Mouse (Mus musculus): ENCODE measurements around the gene Wipi2. TPM values are rescaled to one million over a fixed set of nuclear protein-coding genes. Genes with fewer than 3 reads are reported as not detected.
A peak's percentile ranks its signal among the peaks of the same experiment; 100 is the strongest.

Wipi2 gene
- polyA plus RNA-seq, 1 experiment from 2014 or later = 61.2 TPM

DNA sequence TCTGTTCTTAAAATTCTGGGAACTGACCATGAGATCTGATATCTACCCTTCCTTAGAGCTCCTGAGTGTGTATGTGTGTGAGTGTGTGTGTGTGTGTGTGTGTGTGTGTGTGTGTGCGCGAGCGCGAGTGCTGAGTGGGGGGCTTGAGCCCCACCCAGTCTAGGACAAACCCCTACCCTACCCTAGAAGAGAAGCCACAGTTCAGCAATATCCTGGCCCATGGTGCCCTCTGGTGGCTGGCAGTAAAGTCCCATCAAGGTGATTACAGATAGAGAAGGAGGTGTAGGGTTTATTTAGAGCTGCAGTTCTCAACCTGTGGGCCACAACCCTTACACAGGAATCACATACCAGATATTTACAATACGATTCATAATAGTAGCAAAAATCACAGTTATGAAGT lies 7.6 kb upstream of the Wipi2 start:
- Histone ChIP-seq H3K4me2 (ENCODE audit: low read depth, low read length) (no peak overlapping the region), H3K9me3 (replicated peaks; ENCODE audit: control insufficient read depth, low read length) (no peaks in the 10 kb centered on the region), H3K4me1 (ENCODE audit: control insufficient read depth, insufficient read depth, low read length) (no peaks in the 10 kb centered on the region), H3K4me3 (ENCODE audit: low read depth, low read length) (no peak overlapping the region), H3K9ac (replicated peaks; ENCODE audit: low read length) (no peak overlapping the region), H3K36me3 (replicated peaks; ENCODE audit: control insufficient read depth, insufficient read depth, low read depth, low read length) (no peaks in the 10 kb centered on the region), H3K27me3 (ENCODE audit: control insufficient read depth, insufficient read depth, low read length) (no peaks in the 10 kb centered on the region), H3K27ac (replicated peaks; ENCODE audit: low read depth, low read length) (no peak overlapping the region)
- DNase-seq (ENCODE audit: low spot score) (peak; percentile 53), ATAC-seq (replicated peaks; ENCODE audit: insufficient number of reproducible peaks, low FRiP score, low TSS enrichment, low read depth) (0 out of 2 replicates have a peak, but pooled peaks have one; percentile 33)
- 26% methylated on average over 5 of the region's 5 CpGs for WGBS

DNA sequence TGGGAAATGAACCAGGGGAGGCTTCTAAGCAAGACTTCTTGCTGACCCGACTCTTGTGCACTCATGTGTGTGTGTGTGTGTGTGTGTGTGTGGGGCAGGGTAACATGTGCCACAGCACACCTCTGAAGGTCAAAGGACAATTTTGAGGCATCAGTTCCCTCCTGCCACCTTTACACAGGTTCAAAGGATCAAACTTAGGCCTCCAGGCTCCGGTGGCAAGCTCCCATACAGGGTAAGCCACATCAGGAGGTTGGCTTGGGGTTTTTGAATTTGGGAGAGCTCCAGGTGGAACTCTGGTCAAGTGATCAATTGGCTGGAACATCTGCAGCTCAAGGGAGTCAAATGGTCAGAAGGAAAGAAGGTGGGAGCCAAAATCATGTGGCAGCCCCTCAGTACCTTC lies 6.1 kb upstream of the Wipi2 start:
- H3K4me1 ChIP-seq (ENCODE audit: control insufficient read depth, insufficient read depth, low read length) = no peaks in the 10 kb centered on the region
- no peak overlapping the region for H3K4me3 ChIP-seq (ENCODE audit: low read depth, low read length)
- 63% methylated on average over 2 of the region's 2 CpGs for WGBS
- ATAC-seq (replicated peaks; ENCODE audit: insufficient number of reproducible peaks, low FRiP score, low TSS enrichment, low read depth) (no peak), DNase-seq (ENCODE audit: low spot score) (no peak)
- H3K9ac ChIP-seq (replicated peaks; ENCODE audit: low read length) = no peak overlapping the region
- H3K9me3 ChIP-seq (replicated peaks; ENCODE audit: control insufficient read depth, low read length) = no peaks in the 10 kb centered on the region
- no peak overlapping the region for H3K27ac ChIP-seq (replicated peaks; ENCODE audit: low read depth, low read length)
- H3K36me3 ChIP-seq (replicated peaks; ENCODE audit: control insufficient read depth, insufficient read depth, low read depth, low read length) = no peaks in the 10 kb centered on the region
- no peak overlapping the region for H3K4me2 ChIP-seq (ENCODE audit: low read depth, low read length)
- no peaks in the 10 kb centered on the region for H3K27me3 ChIP-seq (ENCODE audit: control insufficient read depth, insufficient read depth, low read length)

DNA sequence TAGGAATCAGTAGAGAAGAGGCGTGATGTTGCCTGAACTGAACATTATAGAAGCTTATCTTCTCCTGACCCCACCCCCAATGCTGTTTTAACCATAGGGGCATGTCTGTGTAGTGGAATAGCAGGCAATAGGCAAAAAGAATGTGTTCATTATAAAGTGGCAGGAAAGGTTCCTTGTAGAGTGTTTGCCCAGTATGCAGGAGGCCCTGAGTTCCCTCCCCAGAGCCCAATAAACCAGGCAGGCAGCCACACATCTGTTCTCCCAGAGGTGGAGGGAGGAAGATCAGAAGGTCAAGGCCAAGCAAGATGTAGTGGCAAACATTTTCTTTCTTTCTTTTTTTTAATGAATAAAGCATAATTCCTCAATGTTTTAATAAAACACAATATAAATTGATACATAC lies 5.4 kb upstream of the Wipi2 start:
- Histone ChIP-seq H3K9ac (replicated peaks; ENCODE audit: low read length) (no peak overlapping the region), H3K4me2 (ENCODE audit: low read depth, low read length) (no peak overlapping the region), H3K4me1 (ENCODE audit: control insufficient read depth, insufficient read depth, low read length) (no peaks in the 10 kb centered on the region), H3K27ac (replicated peaks; ENCODE audit: low read depth, low read length) (no peak overlapping the region), H3K36me3 (replicated peaks; ENCODE audit: control insufficient read depth, insufficient read depth, low read depth, low read length) (no peaks in the 10 kb centered on the region), H3K9me3 (replicated peaks; ENCODE audit: control insufficient read depth, low read length) (no peaks in the 10 kb centered on the region), H3K4me3 (ENCODE audit: low read depth, low read length) (no peak overlapping the region), H3K27me3 (ENCODE audit: control insufficient read depth, insufficient read depth, low read length) (no peaks in the 10 kb centered on the region)
- ATAC-seq (replicated peaks; ENCODE audit: insufficient number of reproducible peaks, low FRiP score, low TSS enrichment, low read depth) (no peak), DNase-seq (ENCODE audit: low spot score) (no peak)
- 71% methylated on average over 1 of the region's 1 CpGs for WGBS

DNA sequence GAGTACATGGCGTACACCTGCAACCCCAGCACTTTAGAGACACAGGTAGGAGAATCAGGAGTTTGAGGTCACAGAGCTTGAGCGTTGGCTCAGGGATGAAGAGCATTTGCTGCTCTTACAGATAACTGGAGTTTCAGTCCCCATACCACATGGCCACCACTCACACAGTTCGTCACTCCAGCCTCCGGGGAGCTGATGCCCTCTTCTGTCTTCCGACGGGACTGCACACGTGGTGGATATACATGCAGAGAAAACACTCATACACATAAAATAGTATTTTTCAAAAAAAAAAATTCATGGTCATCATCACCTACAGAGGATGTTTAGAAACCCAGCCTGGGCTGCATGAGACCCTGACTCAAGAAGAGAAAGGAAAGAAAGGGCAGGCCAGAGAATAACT lies 4.4 kb upstream of the Wipi2 start:
- Histone ChIP-seq H3K36me3 (replicated peaks; ENCODE audit: control insufficient read depth, insufficient read depth, low read depth, low read length) (no peaks in the 10 kb centered on the region), H3K4me2 (ENCODE audit: low read depth, low read length) (no peak overlapping the region), H3K27ac (replicated peaks; ENCODE audit: low read depth, low read length) (no peak overlapping the region), H3K4me1 (ENCODE audit: control insufficient read depth, insufficient read depth, low read length) (no peaks in the 10 kb centered on the region), H3K27me3 (ENCODE audit: control insufficient read depth, insufficient read depth, low read length) (no peaks in the 10 kb centered on the region), H3K9ac (replicated peaks; ENCODE audit: low read length) (no peak overlapping the region), H3K9me3 (replicated peaks; ENCODE audit: control insufficient read depth, low read length) (no peaks in the 10 kb centered on the region), H3K4me3 (ENCODE audit: low read depth, low read length) (no peak overlapping the region)
- DNase-seq (ENCODE audit: low spot score) = no peak
- ATAC-seq (replicated peaks; ENCODE audit: insufficient number of reproducible peaks, low FRiP score, low TSS enrichment, low read depth) = no peak
- 87% methylated on average over 7 of the region's 7 CpGs for WGBS

DNA sequence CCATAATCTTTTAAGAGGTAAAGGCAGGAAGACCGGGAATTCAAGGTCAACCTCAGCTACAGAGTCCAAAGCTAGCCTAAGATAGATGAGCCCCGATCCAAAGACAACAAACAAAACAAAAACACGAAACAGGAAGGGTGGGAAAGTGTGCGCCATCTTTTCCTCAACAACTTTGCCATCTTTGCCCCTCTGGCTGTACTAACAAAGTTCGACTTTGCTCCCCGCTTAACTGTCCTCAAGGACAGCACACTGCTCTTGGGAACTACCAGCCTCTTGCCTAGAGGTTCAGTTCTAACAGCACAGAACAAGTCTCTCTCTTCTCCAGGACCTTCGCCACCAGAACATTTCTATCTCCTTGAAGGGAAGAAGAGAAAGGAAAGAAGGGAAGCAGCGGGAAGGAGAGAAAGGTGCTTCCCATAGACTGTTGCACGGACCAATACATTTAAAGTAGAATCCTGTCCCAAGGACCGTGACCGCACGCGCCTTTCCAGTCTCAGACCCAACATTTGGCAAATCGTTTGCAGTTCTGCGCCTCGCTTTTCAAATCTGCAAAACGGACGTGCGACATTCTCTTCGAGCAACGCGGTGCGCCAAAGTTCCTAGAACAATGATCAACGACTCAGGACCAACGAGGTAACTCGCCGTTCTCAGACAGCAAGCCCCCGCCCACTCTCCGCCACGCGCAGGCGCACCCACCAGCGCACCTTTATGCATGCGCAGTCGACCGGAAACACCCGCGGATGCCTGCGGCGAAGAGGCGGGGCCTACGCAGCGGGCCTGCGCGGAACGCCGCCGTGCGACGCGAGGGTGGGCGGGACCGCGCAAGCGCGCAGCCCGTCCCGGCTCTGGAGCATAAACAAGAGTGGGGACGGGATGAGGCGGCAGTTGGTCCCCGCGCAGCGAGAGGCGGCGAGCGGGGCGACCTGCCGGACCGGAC lies 1.5 kb downstream of the Wipi2 start:
- under 1% methylated on average over 68 of the region's 69 CpGs for WGBS
- peak; percentile 96 for ATAC-seq (replicated peaks; ENCODE audit: insufficient number of reproducible peaks, low FRiP score, low TSS enrichment, low read depth)
- peak overlapping the region; percentile 88 for H3K9ac ChIP-seq (replicated peaks; ENCODE audit: low read length)
- peak overlapping the region; percentile 73 for H3K4me2 ChIP-seq (ENCODE audit: low read depth, low read length)
- H3K9me3 ChIP-seq (replicated peaks; ENCODE audit: control insufficient read depth, low read length) = no peaks in the 10 kb centered on the region
- DNase-seq (ENCODE audit: low spot score) = peak; percentile 98
- H3K4me1 ChIP-seq (ENCODE audit: control insufficient read depth, insufficient read depth, low read length) = no peaks in the 10 kb centered on the region; the same call in 1 of the 2 replicates
- no peaks in the 10 kb centered on the region for H3K36me3 ChIP-seq (replicated peaks; ENCODE audit: control insufficient read depth, insufficient read depth, low read depth, low read length)
- H3K4me3 ChIP-seq (ENCODE audit: low read depth, low read length) = peak overlapping the region; percentile 96
- H3K27ac ChIP-seq (replicated peaks; ENCODE audit: low read depth, low read length) = peak overlapping the region; percentile 71
- no peaks in the 10 kb centered on the region for H3K27me3 ChIP-seq (ENCODE audit: control insufficient read depth, insufficient read depth, low read length)

DNA sequence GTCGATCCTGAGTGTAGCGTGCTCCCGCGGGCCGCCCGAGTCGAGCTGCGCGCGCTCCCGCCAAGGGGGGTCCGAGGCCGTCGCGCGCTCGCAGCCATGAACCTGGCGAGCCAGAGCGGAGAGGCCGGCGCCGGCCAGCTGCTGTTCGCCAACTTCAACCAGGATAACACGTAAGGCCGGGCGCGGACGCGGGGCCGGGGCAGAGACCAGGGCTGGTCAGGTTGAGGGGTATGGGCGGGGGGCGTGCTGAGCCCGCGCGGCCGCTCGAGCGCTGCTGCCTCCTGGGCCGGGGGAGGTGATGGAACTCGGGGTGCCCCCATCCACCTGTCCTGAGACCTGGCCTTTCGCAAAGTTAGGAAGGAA lies 2.1 kb downstream of the Wipi2 start:
- under 1% methylated on average over 34 of the region's 41 CpGs for WGBS

DNA sequence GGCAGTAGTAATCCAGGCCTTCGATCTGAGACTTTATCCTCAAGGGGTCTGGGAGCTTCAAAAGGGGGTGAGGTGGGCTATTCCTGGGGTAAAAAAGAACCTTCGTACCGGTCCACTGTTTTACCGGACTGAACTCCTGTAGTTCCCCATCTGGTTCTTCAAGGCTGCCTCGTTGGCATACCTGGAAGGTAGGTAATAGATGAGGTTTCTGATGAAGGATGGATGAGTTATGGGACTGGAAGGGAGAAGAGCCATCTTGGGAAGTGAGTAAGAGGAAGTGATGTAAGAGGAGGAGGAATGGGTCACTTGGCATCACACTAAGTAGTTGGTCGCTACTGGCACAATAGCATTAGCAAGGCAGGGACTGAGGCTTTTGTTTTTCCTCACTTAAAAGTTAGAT lies 2.7 kb downstream of the Wipi2 start:
- Histone ChIP-seq H3K4me1 (ENCODE audit: control insufficient read depth, insufficient read depth, low read length) (no peaks in the 10 kb centered on the region; the same call in 1 of the 2 replicates), H3K9me3 (replicated peaks; ENCODE audit: control insufficient read depth, low read length) (no peaks in the 10 kb centered on the region), H3K27ac (replicated peaks; ENCODE audit: low read depth, low read length) (no peak overlapping the region), H3K27me3 (ENCODE audit: control insufficient read depth, insufficient read depth, low read length) (no peaks in the 10 kb centered on the region), H3K4me2 (ENCODE audit: low read depth, low read length) (peak overlapping the region; percentile 67), H3K4me3 (ENCODE audit: low read depth, low read length) (peak overlapping the region; percentile 96), H3K9ac (replicated peaks; ENCODE audit: low read length) (peak overlapping the region; percentile 88), H3K36me3 (replicated peaks; ENCODE audit: control insufficient read depth, insufficient read depth, low read depth, low read length) (no peaks in the 10 kb centered on the region)
- DNase-seq (ENCODE audit: low spot score) (no peak), ATAC-seq (replicated peaks; ENCODE audit: insufficient number of reproducible peaks, low FRiP score, low TSS enrichment, low read depth) (no peak)
- 12% methylated on average over 6 of the region's 6 CpGs for WGBS

More for the DNA sequence above, 2.1 kb downstream of the Wipi2 start:
- Histone ChIP-seq H3K27ac (replicated peaks; ENCODE audit: low read depth, low read length) (peak overlapping the region; percentile 71; the same call in 1 of the 2 replicates), H3K9me3 (replicated peaks; ENCODE audit: control insufficient read depth, low read length) (no peaks in the 10 kb centered on the region), H3K4me2 (ENCODE audit: low read depth, low read length) (peak overlapping the region; percentile 67), H3K4me3 (ENCODE audit: low read depth, low read length) (peak overlapping the region; percentile 96), H3K27me3 (ENCODE audit: control insufficient read depth, insufficient read depth, low read length) (no peaks in the 10 kb centered on the region), H3K36me3 (replicated peaks; ENCODE audit: control insufficient read depth, insufficient read depth, low read depth, low read length) (no peaks in the 10 kb centered on the region), H3K4me1 (ENCODE audit: control insufficient read depth, insufficient read depth, low read length) (no peaks in the 10 kb centered on the region; the same call in 1 of the 2 replicates), H3K9ac (replicated peaks; ENCODE audit: low read length) (peak overlapping the region; percentile 88)
- no peak for DNase-seq (ENCODE audit: low spot score)
- ATAC-seq (replicated peaks; ENCODE audit: insufficient number of reproducible peaks, low FRiP score, low TSS enrichment, low read depth) = peak; percentile 63

DNA sequence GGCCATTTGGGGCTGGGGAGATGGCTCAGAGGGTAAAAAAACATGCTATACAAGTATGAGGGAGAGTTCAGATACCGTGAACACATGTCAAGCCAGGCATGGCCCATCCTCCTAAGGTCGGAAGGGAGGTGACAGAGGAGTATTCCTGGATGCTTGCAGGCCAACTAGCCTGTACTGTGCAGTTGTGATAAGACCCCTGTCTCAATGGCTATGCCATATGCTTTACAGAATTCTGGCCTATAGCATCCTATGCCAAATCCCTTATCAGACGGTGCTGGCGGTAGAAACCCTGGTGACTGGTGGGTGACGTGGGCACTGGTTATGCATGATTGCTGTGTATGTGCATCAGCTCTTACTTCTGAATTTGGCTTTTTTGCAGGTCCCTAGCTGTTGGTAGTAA lies 10.3 kb downstream of the Wipi2 start:
- Histone ChIP-seq H3K4me1 (ENCODE audit: control insufficient read depth, insufficient read depth, low read length) (no peaks in the 10 kb centered on the region), H3K27me3 (ENCODE audit: control insufficient read depth, insufficient read depth, low read length) (no peaks in the 10 kb centered on the region), H3K27ac (replicated peaks; ENCODE audit: low read depth, low read length) (no peak overlapping the region), H3K9me3 (replicated peaks; ENCODE audit: control insufficient read depth, low read length) (no peaks in the 10 kb centered on the region), H3K9ac (replicated peaks; ENCODE audit: low read length) (no peak overlapping the region), H3K36me3 (replicated peaks; ENCODE audit: control insufficient read depth, insufficient read depth, low read depth, low read length) (no peaks in the 10 kb centered on the region; the same call in none of the 2 replicates), H3K4me2 (ENCODE audit: low read depth, low read length) (no peak overlapping the region), H3K4me3 (ENCODE audit: low read depth, low read length) (no peak overlapping the region)
- WGBS = 90% methylated on average over 5 of the region's 5 CpGs
- no peak for DNase-seq (ENCODE audit: low spot score)
- no peak for ATAC-seq (replicated peaks; ENCODE audit: insufficient number of reproducible peaks, low FRiP score, low TSS enrichment, low read depth)
